Mouse (Mus musculus): ENCODE results near the gene Mpz.

DNA sequence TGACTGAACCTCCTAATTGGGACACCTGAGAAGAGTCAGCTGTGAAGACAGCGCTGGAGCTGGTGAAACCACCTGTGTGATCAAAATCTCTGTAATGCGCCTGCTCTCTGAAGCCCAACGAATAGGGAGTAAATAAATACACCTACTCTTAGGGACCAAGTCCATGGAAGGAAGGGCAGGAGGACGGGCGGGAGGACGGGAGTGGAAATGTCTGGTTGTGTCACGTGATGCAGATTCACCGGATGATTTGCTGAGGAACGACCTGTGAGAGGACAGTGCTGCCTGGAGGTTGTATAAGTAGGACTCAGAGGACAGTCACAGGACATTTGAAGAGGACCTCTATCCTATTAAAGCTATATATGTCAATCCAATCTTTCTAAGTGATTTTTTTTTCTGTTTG lies 40.9 kb upstream of the Mpz start:
- TF ChIP-seq POLR2A (IDR thresholded peaks at IDR 0.05; ENCODE audit: borderline replicate concordance, insufficient read depth, low read length) (no peak), CTCF (IDR thresholded peaks at IDR 0.05; ENCODE audit: borderline replicate concordance, insufficient read depth, low read depth, low read length) (no peak)

All from cerebellum, adult 2 months (tissue).